Comparison of ENCODE assay signal across 14 mouse cellular contexts in the genomic region with DNA sequence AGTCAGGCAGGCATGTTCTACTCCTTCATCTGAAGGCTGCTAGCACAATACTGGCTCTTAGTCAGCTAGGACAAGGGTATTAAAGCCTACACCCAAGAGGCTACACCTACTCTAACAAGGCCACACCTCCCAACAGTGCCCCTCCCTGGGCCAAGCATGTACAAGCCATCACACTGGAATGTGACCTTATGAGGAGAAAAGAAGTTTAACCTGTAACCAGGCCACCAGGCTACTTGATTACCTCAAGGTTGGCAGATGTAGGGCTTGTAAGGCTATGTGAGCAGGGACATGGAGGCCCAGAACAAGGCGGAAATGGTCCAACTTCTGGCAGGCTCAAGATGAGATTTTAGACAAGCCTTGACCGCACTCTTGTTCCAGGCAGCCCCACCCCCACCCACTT. TPM values are rescaled to one million over a fixed set of nuclear protein-coding genes. Genes with fewer than 3 reads are reported as not detected.
DNase-seq lines count a peak whose midpoint lies in the region; ATAC-seq and TF ChIP-seq lines count a peak whose summit lies in the region.
"Had no signal": no experiment of that assay in that cellular context is flagged by ENCODE, and none has a peak within 500 bp of the region (broad histone marks: within the 10 kb centered on the region; RNA-seq: fewer than 3 reads in every experiment).

No protein-coding gene starts in this region.

- H3K9me3 ChIP-seq in E14TG2a.4 (ENCODE audit: low read length): no peaks in the 10 kb centered on the region
- no peaks in the 10 kb centered on the region for H3K9me3 ChIP-seq in kidney, embryonic 15.5 days (replicated peaks)
- H3K9me3 ChIP-seq: embryonic facial prominence, embryonic 15.5 days; midbrain, embryonic 13.5 days; neural tube, embryonic 12.5 days had no signal

- 90% methylated on average over 2 of the region's 2 CpGs for WGBS in kidney, embryonic 15.5 days
- WGBS in cerebellum, adult 2 months: 97% methylated on average over 2 of the region's 2 CpGs

- in situ Hi-C loops in Patski (cut with MboI; ENCODE audit: low pct_unique_long_range_greater_than_20kb): no loop called here

- H3K4me3 ChIP-seq in E14TG2a.4 (replicated peaks; ENCODE audit: low read length): peak overlapping the region; percentile 54
- H3K4me3 ChIP-seq in kidney, embryonic 15.5 days (replicated peaks): no peak overlapping the region
- H3K4me3 ChIP-seq in cerebellum, adult 2 months (replicated peaks; ENCODE audit: insufficient read depth, low read depth, low read length): no peak overlapping the region
- H3K4me3 ChIP-seq: embryonic facial prominence, embryonic 15.5 days; midbrain, embryonic 13.5 days; neural tube, embryonic 12.5 days had no signal

- CTCF ChIA-PET in Patski (lab: Charles Lee): no interaction called here

- no peak for TF ChIP-seq CTCF in E14TG2a.4 (conservative IDR thresholded peaks at IDR 0.05; ENCODE audit: low read length)
- TF ChIP-seq CTCF in Patski (IDR thresholded peaks at IDR 0.05): no peak
- TF ChIP-seq CTCF in cerebellum, adult 2 months (IDR thresholded peaks at IDR 0.05; ENCODE audit: borderline replicate concordance, insufficient read depth, low read depth, low read length): no peak

- peaks cover 70% of the 10 kb centered on the region for H3K4me1 ChIP-seq in E14TG2a.4 (replicated peaks; ENCODE audit: low read depth, low read length)
- no peaks in the 10 kb centered on the region for H3K4me1 ChIP-seq in kidney, embryonic 15.5 days
- H3K4me1 ChIP-seq in cerebellum, adult 2 months (ENCODE audit: control insufficient read depth, insufficient read depth, low read length): no peaks in the 10 kb centered on the region
- H3K4me1 ChIP-seq: embryonic facial prominence, embryonic 15.5 days; midbrain, embryonic 13.5 days; neural tube, embryonic 12.5 days had no signal

- no peak overlapping the region for H3K27ac ChIP-seq in kidney, embryonic 15.5 days
- no peak overlapping the region for H3K27ac ChIP-seq in cerebellum, adult 2 months (ENCODE audit: insufficient read depth, low read length)
- H3K27ac ChIP-seq: embryonic facial prominence, embryonic 15.5 days; midbrain, embryonic 13.5 days; neural tube, embryonic 12.5 days had no signal

- H3K27me3 ChIP-seq in E14TG2a.4 (ENCODE audit: insufficient read depth, low read length) (no peaks in the 10 kb centered on the region), Patski (no peaks in the 10 kb centered on the region)
- H3K27me3 ChIP-seq in kidney, embryonic 15.5 days: no peaks in the 10 kb centered on the region
- no peaks in the 10 kb centered on the region for H3K27me3 ChIP-seq in cerebellum, adult 2 months (ENCODE audit: control insufficient read depth, insufficient read depth, low read length)
- H3K27me3 ChIP-seq: CH12.LX; embryonic facial prominence, embryonic 15.5 days; midbrain, embryonic 13.5 days; neural tube, embryonic 12.5 days had no signal

- no peak overlapping the region for H3K9ac ChIP-seq in kidney, embryonic 15.5 days
- H3K9ac ChIP-seq: embryonic facial prominence, embryonic 15.5 days; midbrain, embryonic 13.5 days; neural tube, embryonic 12.5 days had no signal

- peak; percentile 39 for ATAC-seq in Patski
- 0 out of 2 replicates have a peak, but pooled peaks have one; percentile 25 for ATAC-seq in kidney, embryonic 15.5 days (replicated peaks; ENCODE audit: low FRiP score)
- ATAC-seq: forebrain, embryonic 14.5 days; hindbrain, embryonic 16.5 days; midbrain, embryonic 13.5 days had no signal

- TF ChIP-seq POLR2A in cerebellum, adult 2 months (IDR thresholded peaks at IDR 0.05; ENCODE audit: borderline replicate concordance, insufficient read depth, low read length): no peak

- H3K4me2 ChIP-seq in kidney, embryonic 15.5 days: no peak overlapping the region
- H3K4me2 ChIP-seq: embryonic facial prominence, embryonic 15.5 days; midbrain, embryonic 13.5 days; neural tube, embryonic 12.5 days had no signal

- no peak for DNase-seq in Patski (ENCODE audit: low read depth, low spot score)
- peak; percentile 21 for DNase-seq in lung, postnatal 25 days (ENCODE audit: low spot score)
- no peak for DNase-seq in thymus, postnatal 25 days
- DNase-seq in cerebellum, adult 2 months: no peak
- DNase-seq in embryo, embryonic 9.5 days (ENCODE audit: extremely low spot score): no peak
- DNase-seq: heart, postnatal 10 days had no signal

- peaks cover 30% of the 10 kb centered on the region for H3K36me3 ChIP-seq in E14TG2a.4 (ENCODE audit: insufficient read depth, low read length)
- H3K36me3 ChIP-seq in kidney, embryonic 15.5 days: peaks cover 41% of the 10 kb centered on the region

- POLR2A ChIA-PET in Patski (lab: Charles Lee): no interaction called here

RNA-seq across cellular contexts. Expression of gene Agps, which starts 37.6 kb away (rescaled TPM):
- 37.0 TPM for polyA plus RNA-seq in Patski (2021)
- polyA plus RNA-seq in kidney, embryonic 15.5 days (2015; fragmentation: Nextera tagmentation; extraction: Ambion mirVana): 39.1 and 41.5 TPM in 2 replicates
- 14.6 and 16.1 TPM in 2 replicates for polyA plus RNA-seq in cerebellum, adult 2 months (2012; rRNA removed)
